8 mouse cellular contexts compared by ENCODE assay signal in the genomic region with DNA sequence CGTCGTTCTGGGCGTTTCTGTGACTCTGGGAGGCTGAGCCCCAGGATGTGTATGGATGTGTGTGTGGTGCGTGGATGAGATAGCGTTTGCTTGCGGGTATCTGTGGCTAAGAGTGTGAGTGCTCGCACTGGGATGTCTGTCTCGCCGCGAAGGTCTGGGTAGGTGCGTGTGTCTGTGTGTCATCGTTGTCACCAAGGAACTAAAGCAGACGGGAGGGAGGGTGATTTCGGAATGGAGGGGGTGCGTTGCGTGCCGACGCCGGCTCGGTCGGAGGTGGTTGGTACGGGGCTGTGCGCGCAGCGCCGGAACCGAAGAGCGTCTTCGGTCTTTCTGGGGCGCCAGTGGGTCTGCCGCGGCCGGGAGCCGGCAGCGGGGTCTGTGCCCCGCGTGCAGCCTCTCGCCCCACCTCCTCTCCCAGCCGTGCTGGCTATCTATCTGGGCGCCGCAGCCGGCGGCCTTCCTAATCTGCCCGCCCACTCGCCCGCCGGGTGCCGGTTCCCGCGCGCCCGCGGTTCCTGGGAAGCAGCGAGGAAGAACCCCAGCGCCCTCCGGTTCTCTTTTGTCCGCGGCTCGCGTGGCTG. TPM values are rescaled to one million over a fixed set of nuclear protein-coding genes. Genes with fewer than 3 reads are reported as not detected.
DNase-seq lines count a peak whose midpoint lies in the region; ATAC-seq lines count a peak whose summit lies in the region.

No protein-coding gene starts in this region.

- intact Hi-C loops in heart, postnatal 14 days (cut with DNase I) = no loop called here

- H3K4me1 ChIP-seq in embryonic facial prominence, embryonic 12.5 days = peaks cover 7% of the 10 kb centered on the region

- no peaks in the 10 kb centered on the region for H3K9me3 ChIP-seq in embryonic facial prominence, embryonic 12.5 days

- ATAC-seq in embryonic facial prominence, embryonic 12.5 days (ENCODE audit: insufficient number of reproducible peaks, insufficient read depth, low FRiP score, low TSS enrichment) = 0 out of 2 replicates have a peak, but pooled peaks have one; percentile 10

- H3K27me3 ChIP-seq in embryonic facial prominence, embryonic 12.5 days = no peaks in the 10 kb centered on the region

- peak; percentile 65 for DNase-seq in embryo, embryonic 11 days
- DNase-seq in embryo, embryonic 10 days (ENCODE audit: low spot score) = no peak
- peak; percentile 66 for DNase-seq in ZHBTc4 (ENCODE audit: low read depth, low spot score)
- DNase-seq in heart, postnatal 14 days = peak; percentile 40 to 50
- DNase-seq in layer of hippocampus, postnatal 36 days = peak; percentile 64 to 67
- DNase-seq in right cerebral cortex, postnatal 36 days (ENCODE audit: low spot score in 2 of 2) = peak; percentile 55 to 68

- H3K36me3 ChIP-seq in embryonic facial prominence, embryonic 12.5 days = no peaks in the 10 kb centered on the region
- no peaks in the 10 kb centered on the region for H3K36me3 ChIP-seq in macrophage (ENCODE audit: inconsistent target)

- peak overlapping the region; percentile 76 for H3K9ac ChIP-seq in embryonic facial prominence, embryonic 12.5 days

- under 1% methylated on average over 60 of the region's 60 CpGs for WGBS in embryonic facial prominence, embryonic 12.5 days
- under 1% methylated on average over 60 of the region's 60 CpGs for WGBS in macrophage (ENCODE audit: missing documents)

- peak overlapping the region; percentile 91 for H3K27ac ChIP-seq in embryonic facial prominence, embryonic 12.5 days
- no peak overlapping the region for H3K27ac ChIP-seq in macrophage

- no peaks in the 10 kb centered on the region for H3K79me2 ChIP-seq in macrophage (ENCODE audit: inconsistent target)

- H3K4me3 ChIP-seq in embryonic facial prominence, embryonic 12.5 days = peak overlapping the region; percentile 70
- peak overlapping the region; percentile 22; the same call in 1 of the 2 replicates for H3K4me3 ChIP-seq in macrophage (ENCODE audit: inconsistent target)

- H3K4me2 ChIP-seq in embryonic facial prominence, embryonic 12.5 days (replicated peaks) = peak overlapping the region; percentile 76

RNA-seq across cellular contexts. Expression of a gene that starts 1.3 kb away (rescaled TPM):
- polyA plus RNA-seq in embryonic facial prominence, embryonic 12.5 days (2016; fragmentation: Nextera tagmentation; extraction: Ambion mirVana) = 14.3 and 16.0 TPM in 2 replicates
- total RNA-seq in heart, postnatal 14 days (2021) = 1 to 10 TPM; 2.6 to 4.1 TPM
- 10 to 100 TPM; 34.7 to 38.8 TPM for total RNA-seq in layer of hippocampus, postnatal 36 days (2021)
- 1 to 10 TPM in 1 of 26 experiments, under 1 TPM in 3, not detected in 22; 0.17 to 2.2 (median 0.39) TPM for total RNA-seq in macrophage (2018; cell fraction: chromatin; rRNA removed)
- under 1 TPM in 15 of 26 experiments, not detected in 11; 0.05 to 0.61 (median 0.15) TPM for total RNA-seq in macrophage (2018; cell fraction: cytosol; rRNA removed)
- total RNA-seq in macrophage (2018; cell fraction: nucleus; rRNA removed) = 1 to 10 TPM in 3 of 26 experiments, under 1 TPM in 7, not detected in 16; 0.20 to 2.2 (median 0.64) TPM
- not detected in 3 replicates for polyA plus RNA-seq in macrophage (2018)

RNA-seq across cellular contexts. Expression of a gene that starts 36.7 kb away (rescaled TPM):
- polyA plus RNA-seq in embryonic facial prominence, embryonic 12.5 days (2016; fragmentation: Nextera tagmentation; extraction: Ambion mirVana) = 1.8 and 2.3 TPM in 2 replicates
- under 1 TPM; 0.39 to 0.45 TPM for total RNA-seq in heart, postnatal 14 days (2021)
- 1 to 10 TPM in 1 of 2 experiments, under 1 TPM in 1; 0.52 to 1.5 TPM for total RNA-seq in layer of hippocampus, postnatal 36 days (2021)
- total RNA-seq in macrophage (2018; cell fraction: chromatin; rRNA removed) = 1 to 10 TPM in 1 of 26 experiments, under 1 TPM in 4, not detected in 21; 0.16 to 2.9 (median 0.51) TPM
- total RNA-seq in macrophage (2018; cell fraction: cytosol; rRNA removed) = not detected
- 1 to 10 TPM in 1 of 26 experiments, under 1 TPM in 2, not detected in 23; 0.21 to 1.5 (median 0.48) TPM for total RNA-seq in macrophage (2018; cell fraction: nucleus; rRNA removed)
- not detected in 3 replicates for polyA plus RNA-seq in macrophage (2018)

RNA-seq across cellular contexts. Expression of a gene that starts 47.7 kb away (rescaled TPM):
- 42.8 and 43.1 TPM in 2 replicates for polyA plus RNA-seq in embryonic facial prominence, embryonic 12.5 days (2016; fragmentation: Nextera tagmentation; extraction: Ambion mirVana)
- 1 to 10 TPM; 7.5 to 8.0 TPM for total RNA-seq in heart, postnatal 14 days (2021)
- total RNA-seq in layer of hippocampus, postnatal 36 days (2021) = 10 to 100 TPM; 65.9 to 67.0 TPM
- 1 to 10 TPM in 23 of 26 experiments, under 1 TPM in 2, not detected in 1; 0.64 to 8.5 (median 1.9) TPM for total RNA-seq in macrophage (2018; cell fraction: chromatin; rRNA removed)
- total RNA-seq in macrophage (2018; cell fraction: cytosol; rRNA removed) = under 1 TPM in 16 of 26 experiments, not detected in 10; 0.03 to 0.48 (median 0.11) TPM
- total RNA-seq in macrophage (2018; cell fraction: nucleus; rRNA removed) = 1 to 10 TPM in 10 of 26 experiments, under 1 TPM in 14, not detected in 2; 0.28 to 2.7 (median 0.85) TPM
- polyA plus RNA-seq in macrophage (2018) = 0.14 to 0.58 TPM in 2 of 3 replicates, not detected in the other

RNA-seq across cellular contexts. Expression of a gene that starts 51.5 kb away (rescaled TPM):
- 181 and 194 TPM in 2 replicates for polyA plus RNA-seq in embryonic facial prominence, embryonic 12.5 days (2016; fragmentation: Nextera tagmentation; extraction: Ambion mirVana)
- 100 to 1,000 TPM; 128 to 129 TPM for total RNA-seq in heart, postnatal 14 days (2021)
- 100 to 1,000 TPM; 418 to 429 TPM for total RNA-seq in layer of hippocampus, postnatal 36 days (2021)
- 1,000 to 10,000 TPM in 7 of 26 experiments, 100 to 1,000 TPM in 19; 550 to 1,641 (median 786) TPM for total RNA-seq in macrophage (2018; cell fraction: chromatin; rRNA removed)
- total RNA-seq in macrophage (2018; cell fraction: cytosol; rRNA removed) = 100 to 1,000 TPM; 385 to 632 (median 493) TPM
- total RNA-seq in macrophage (2018; cell fraction: nucleus; rRNA removed) = 1,000 to 10,000 TPM in 18 of 26 experiments, 100 to 1,000 TPM in 8; 771 to 1,959 (median 1,156) TPM
- 307 to 636 TPM (median 464 TPM) in 3 replicates for polyA plus RNA-seq in macrophage (2018)

RNA-seq across cellular contexts. Expression of a gene that starts 56.2 kb away (rescaled TPM):
- 21.0 and 21.7 TPM in 2 replicates for polyA plus RNA-seq in embryonic facial prominence, embryonic 12.5 days (2016; fragmentation: Nextera tagmentation; extraction: Ambion mirVana)
- 1 to 10 TPM; 2.7 to 2.9 TPM for total RNA-seq in heart, postnatal 14 days (2021)
- 10 to 100 TPM; 10.9 to 11.5 TPM for total RNA-seq in layer of hippocampus, postnatal 36 days (2021)
- total RNA-seq in macrophage (2018; cell fraction: chromatin; rRNA removed) = 10 to 100 TPM in 7 of 26 experiments, 1 to 10 TPM in 19; 1.9 to 15.4 (median 7.8) TPM
- 1 to 10 TPM; 1.4 to 6.7 (median 4.5) TPM for total RNA-seq in macrophage (2018; cell fraction: cytosol; rRNA removed)
- 10 to 100 TPM in 6 of 26 experiments, 1 to 10 TPM in 20; 2.1 to 17.8 (median 7.0) TPM for total RNA-seq in macrophage (2018; cell fraction: nucleus; rRNA removed)
- 1.9 to 7.4 TPM (median 4.9 TPM) in 3 replicates for polyA plus RNA-seq in macrophage (2018)

Comparison
In these comparisons a context has a peak if more than half of its experiments do, and no peak if none do; other contexts are left out.
1. RNA of a gene that starts 1.3 kb away (total RNA-seq): 34.7 to 38.8 TPM in layer of hippocampus, postnatal 36 days; 2.6 to 4.1 TPM in heart, postnatal 14 days; every median in the first group is over 4 times any median in the second.
2. RNA of a gene that starts 47.7 kb away (total RNA-seq): 65.9 to 67.0 TPM in layer of hippocampus, postnatal 36 days; 7.5 to 8.0 TPM in heart, postnatal 14 days; every median in the first group is over 4 times any median in the second.